Comparison of ENCODE assay signal across 19 mouse cellular contexts in genomic region chr1:36995760-36996159, GRCm38 (mm10). TPM values are rescaled to one million over a fixed set of nuclear protein-coding genes. Genes with fewer than 3 reads are reported as not detected.
A peak's percentile ranks its signal among the peaks of the same experiment; 100 is the strongest.
DNase-seq lines count a peak whose midpoint lies in the region; ATAC-seq and TF ChIP-seq lines count a peak whose summit lies in the region.
"Had no signal": no experiment of that assay in that cellular context is flagged by ENCODE, and none has a peak within 500 bp of the region (broad histone marks: within the 10 kb centered on the region; RNA-seq: fewer than 3 reads in every experiment).

No protein-coding gene starts in this region.

- no peaks in the 10 kb centered on the region for H3K9me3 ChIP-seq in kidney, embryonic 16.5 days (ENCODE audit: low read length)
- H3K9me3 ChIP-seq in stomach, embryonic 16.5 days (replicated peaks; ENCODE audit: control insufficient read depth, low read length): no peaks in the 10 kb centered on the region
- H3K9me3 ChIP-seq in hindbrain, embryonic 11.5 days (ENCODE audit: control insufficient read depth, low read length): no peaks in the 10 kb centered on the region
- H3K9me3 ChIP-seq: forebrain, embryonic 10.5 days; hindbrain, embryonic 12.5 days; limb, embryonic 12.5 days; liver, embryonic 13.5 days; neural tube, embryonic 12.5 days had no signal

- peak overlapping the region; percentile 55 for H3K4me3 ChIP-seq in gastrocnemius, adult 2 months
- no peak overlapping the region for H3K4me3 ChIP-seq in kidney, embryonic 16.5 days (ENCODE audit: low read length)
- no peak overlapping the region for H3K4me3 ChIP-seq in stomach, embryonic 16.5 days (replicated peaks; ENCODE audit: low read length)
- no peak overlapping the region for H3K4me3 ChIP-seq in hindbrain, embryonic 11.5 days (ENCODE audit: low read depth, low read length)
- H3K4me3 ChIP-seq: forebrain, embryonic 10.5 days; hindbrain, embryonic 12.5 days; limb, embryonic 12.5 days; liver, embryonic 13.5 days; neural tube, embryonic 12.5 days had no signal

- no peak overlapping the region for H3K4me2 ChIP-seq in kidney, embryonic 16.5 days (replicated peaks; ENCODE audit: low read depth, low read length)
- no peak overlapping the region for H3K4me2 ChIP-seq in stomach, embryonic 16.5 days (ENCODE audit: low read depth, low read length)
- no peak overlapping the region for H3K4me2 ChIP-seq in hindbrain, embryonic 11.5 days (replicated peaks; ENCODE audit: low read depth, low read length)
- H3K4me2 ChIP-seq: hindbrain, embryonic 12.5 days; limb, embryonic 12.5 days; liver, embryonic 13.5 days; lung, embryonic 14.5 days; midbrain, embryonic 11.5 days; neural tube, embryonic 12.5 days had no signal

- no peak overlapping the region for H3K9ac ChIP-seq in kidney, embryonic 16.5 days (replicated peaks; ENCODE audit: low read length)
- H3K9ac ChIP-seq in stomach, embryonic 16.5 days (ENCODE audit: low read length): no peak overlapping the region
- no peak overlapping the region for H3K9ac ChIP-seq in hindbrain, embryonic 11.5 days (ENCODE audit: low read depth, low read length)
- H3K9ac ChIP-seq: forebrain, postnatal 0 days; hindbrain, embryonic 12.5 days; limb, embryonic 12.5 days; liver, embryonic 13.5 days; lung, embryonic 14.5 days; neural tube, embryonic 12.5 days had no signal

- H3K4me1 ChIP-seq in kidney, embryonic 16.5 days (ENCODE audit: insufficient read depth, low read length): peaks cover 15% of the 10 kb centered on the region
- peaks cover 10% of the 10 kb centered on the region for H3K4me1 ChIP-seq in stomach, embryonic 16.5 days (ENCODE audit: control insufficient read depth, insufficient read depth, low read length)
- no peaks in the 10 kb centered on the region for H3K4me1 ChIP-seq in hindbrain, embryonic 11.5 days (replicated peaks; ENCODE audit: control insufficient read depth, insufficient read depth, low read length)
- H3K4me1 ChIP-seq: limb, embryonic 12.5 days; liver, embryonic 13.5 days; neural tube, embryonic 12.5 days had no signal

- H3K27ac ChIP-seq in gastrocnemius, adult 2 months: peak overlapping the region; percentile 92
- peak overlapping the region; percentile 85; the same call in 1 of the 2 replicates for H3K27ac ChIP-seq in kidney, embryonic 16.5 days (ENCODE audit: low read length)
- H3K27ac ChIP-seq in stomach, embryonic 16.5 days (ENCODE audit: low read length): peak overlapping the region; percentile 70
- no peak overlapping the region for H3K27ac ChIP-seq in hindbrain, embryonic 11.5 days (ENCODE audit: low read depth, low read length)
- H3K27ac ChIP-seq: hindbrain, embryonic 12.5 days; limb, embryonic 12.5 days; liver, embryonic 13.5 days; neural tube, embryonic 12.5 days had no signal

- no peaks in the 10 kb centered on the region for H3K36me3 ChIP-seq in kidney, embryonic 16.5 days (ENCODE audit: insufficient read depth, low read length)
- no peaks in the 10 kb centered on the region for H3K36me3 ChIP-seq in stomach, embryonic 16.5 days (ENCODE audit: control insufficient read depth, insufficient read depth, low read length)
- no peaks in the 10 kb centered on the region for H3K36me3 ChIP-seq in hindbrain, embryonic 11.5 days (ENCODE audit: control insufficient read depth, insufficient read depth, low read length)
- H3K36me3 ChIP-seq: forebrain, embryonic 10.5 days; hindbrain, embryonic 12.5 days; limb, embryonic 12.5 days; liver, embryonic 13.5 days; neural tube, embryonic 12.5 days had no signal

- DNase-seq in gastrocnemius, adult 2 months: no peak
- no peak for DNase-seq in gastrocnemius, postnatal 14 days
- DNase-seq in kidney, adult 11 months: no peak
- peak; percentile 55 for DNase-seq in induced T-regulatory cell, adult 2 months (ENCODE audit: low read depth)
- DNase-seq in right cerebral cortex, adult 2 months (ENCODE audit: low spot score in 2 of 2): no peak
- no peak for DNase-seq in hindbrain, embryonic 11.5 days (ENCODE audit: low spot score)
- DNase-seq: forebrain, postnatal 0 days; liver, embryonic 13.5 days; lung, postnatal 36 days; right cerebral cortex, postnatal 14 days had no signal

- intact Hi-C loops in gastrocnemius, adult 2 months (cut with DNase I): loop anchor here (5.0 kb wide), 1 partner anchor 58 kb away; no protein-coding TSS in a partner anchor
- intact Hi-C loops in gastrocnemius, postnatal 14 days (cut with DNase I; ENCODE audit: low total_unique reads): no loop called here

- ATAC-seq in kidney, embryonic 16.5 days (ENCODE audit: low FRiP score, low TSS enrichment): no peak; the same call in 1 of the 2 replicates
- ATAC-seq in stomach, embryonic 16.5 days (ENCODE audit: insufficient read depth, low FRiP score): no peak
- no peak for ATAC-seq in hindbrain, embryonic 11.5 days (ENCODE audit: low FRiP score)
- ATAC-seq: forebrain, postnatal 0 days had no signal

- 44% methylated on average over 6 of the region's 6 CpGs for WGBS in kidney, embryonic 16.5 days
- 50% methylated on average over 6 of the region's 6 CpGs for WGBS in stomach, embryonic 16.5 days
- WGBS in hindbrain, embryonic 11.5 days: 79% methylated on average over 6 of the region's 6 CpGs

- TF ChIP-seq CTCF in gastrocnemius, adult 2 months (IDR thresholded peaks at IDR 0.05): no peak

- no peaks in the 10 kb centered on the region for H3K27me3 ChIP-seq in kidney, embryonic 16.5 days (ENCODE audit: insufficient read depth, low read length)
- H3K27me3 ChIP-seq in stomach, embryonic 16.5 days (ENCODE audit: control insufficient read depth, insufficient read depth, low read length): no peaks in the 10 kb centered on the region
- no peaks in the 10 kb centered on the region for H3K27me3 ChIP-seq in hindbrain, embryonic 11.5 days (ENCODE audit: control insufficient read depth, insufficient read depth, low read length)
- H3K27me3 ChIP-seq: hindbrain, embryonic 12.5 days; limb, embryonic 12.5 days; liver, embryonic 13.5 days; neural tube, embryonic 12.5 days had no signal

RNA-seq across cellular contexts. Expression of gene Vwa3b, which starts 30.6 kb away (rescaled TPM):
- total RNA-seq in gastrocnemius, adult 2 months (2021): 10 to 100 TPM; 54.9 to 56.1 TPM
- 10 to 100 TPM; 33.1 to 41.0 TPM for total RNA-seq in gastrocnemius, postnatal 14 days (2021)
- polyA plus RNA-seq in kidney, embryonic 16.5 days (2015; fragmentation: Nextera tagmentation; extraction: Ambion mirVana): 0.25 TPM in 1 of 2 replicates, not detected in the other
- 0.37 and 0.94 TPM in 2 replicates for polyA plus RNA-seq in stomach, embryonic 16.5 days (2015; fragmentation: Nextera tagmentation; extraction: Ambion mirVana)
- polyA plus RNA-seq in hindbrain, embryonic 11.5 days (2014; fragmentation: Nextera tagmentation; extraction: Ambion mirVana): 0.80 TPM in 2 replicates
- total RNA-seq: monocyte, adult 5-6 weeks had no signal
- polyA plus RNA-seq: liver, embryonic 13.5 days; lung, embryonic 14.5 days had no signal

RNA-seq across cellular contexts. Expression of gene Tmem131, which starts 52.3 kb away (rescaled TPM):
- total RNA-seq in gastrocnemius, adult 2 months (2021): 10 to 100 TPM; 24.1 to 37.5 TPM
- total RNA-seq in gastrocnemius, postnatal 14 days (2021): 10 to 100 TPM; 25.2 to 30.5 TPM
- 9.6 and 11.5 TPM in 2 replicates for polyA plus RNA-seq in kidney, embryonic 16.5 days (2015; fragmentation: Nextera tagmentation; extraction: Ambion mirVana)
- 12.9 and 13.1 TPM in 2 replicates for polyA plus RNA-seq in stomach, embryonic 16.5 days (2015; fragmentation: Nextera tagmentation; extraction: Ambion mirVana)
- 15.9 and 17.9 TPM in 2 replicates for polyA plus RNA-seq in hindbrain, embryonic 11.5 days (2014; fragmentation: Nextera tagmentation; extraction: Ambion mirVana)
